Mouse (Mus musculus): Measurements from ENCODE around the gene Plpp4. TPM values are rescaled to one million over a fixed set of nuclear protein-coding genes. Genes with fewer than 3 reads are reported as not detected.
A peak's percentile ranks its signal among the peaks of the same experiment; 100 is the strongest.

Gene Plpp4
- polyA plus RNA-seq, 1 experiment from 2014 or later: not detected

GRCm38 (mm10) chr7:129281966-129282365, 25.1 kb downstream of the Plpp4 start:
- Histone ChIP-seq H3K9ac (replicated peaks) (no peak overlapping the region), H3K27ac (ENCODE audit: low read depth) (no peak overlapping the region), H3K4me1 (ENCODE audit: insufficient read depth) (no peaks in the 10 kb centered on the region), H3K4me2 (ENCODE audit: low read depth, low read length) (no peak overlapping the region), H3K9me3 (ENCODE audit: low read length) (no peaks in the 10 kb centered on the region), H3K36me3 (replicated peaks; ENCODE audit: insufficient read depth, low read length) (no peaks in the 10 kb centered on the region), H3K27me3 (ENCODE audit: insufficient read depth, low read length) (no peaks in the 10 kb centered on the region), H3K4me3 (ENCODE audit: low read depth, low read length) (no peak overlapping the region)
- no peak for ATAC-seq
- TF ChIP-seq CTCF (IDR thresholded peaks at IDR 0.05; ENCODE audit: low read depth) (no peak), EP300 (IDR thresholded peaks at IDR 0.05; ENCODE audit: low read depth) (no peak)
- no peak for DNase-seq
- WGBS (ENCODE audit: insufficient replicate concordance): 73% methylated on average over 4 of the region's 4 CpGs

GRCm38 (mm10) chr7:129285186-129285868, 28.5 kb downstream of the Plpp4 start:
- Histone ChIP-seq H3K9ac (replicated peaks) (no peak overlapping the region), H3K27ac (ENCODE audit: low read depth) (no peak overlapping the region), H3K4me2 (ENCODE audit: low read depth, low read length) (no peak overlapping the region), H3K36me3 (replicated peaks; ENCODE audit: insufficient read depth, low read length) (no peaks in the 10 kb centered on the region), H3K4me1 (ENCODE audit: insufficient read depth) (no peaks in the 10 kb centered on the region), H3K27me3 (ENCODE audit: insufficient read depth, low read length) (no peaks in the 10 kb centered on the region), H3K4me3 (ENCODE audit: low read depth, low read length) (no peak overlapping the region), H3K9me3 (ENCODE audit: low read length) (no peaks in the 10 kb centered on the region)
- TF ChIP-seq EP300 (IDR thresholded peaks at IDR 0.05; ENCODE audit: low read depth) (no peak), CTCF (IDR thresholded peaks at IDR 0.05; ENCODE audit: low read depth) (no peak)
- WGBS (ENCODE audit: insufficient replicate concordance): 49% methylated on average over 7 of the region's 7 CpGs
- DNase-seq (no peak), ATAC-seq (no peak)

- H3K9me3 ChIP-seq (ENCODE audit: low read length): no peaks in the 10 kb centered on the region
- H3K4me3 ChIP-seq (ENCODE audit: low read depth, low read length): no peak overlapping the region
- DNase-seq: no peak
- no peaks in the 10 kb centered on the region for H3K4me1 ChIP-seq (ENCODE audit: insufficient read depth)
- no peak overlapping the region for H3K27ac ChIP-seq (ENCODE audit: low read depth)
- H3K36me3 ChIP-seq (replicated peaks; ENCODE audit: insufficient read depth, low read length): no peaks in the 10 kb centered on the region
- no peaks in the 10 kb centered on the region for H3K27me3 ChIP-seq (ENCODE audit: insufficient read depth, low read length)
- 72% methylated on average over 1 of the region's 1 CpGs for WGBS (ENCODE audit: insufficient replicate concordance)
- no peak overlapping the region for H3K4me2 ChIP-seq (ENCODE audit: low read depth, low read length)
- H3K9ac ChIP-seq (replicated peaks): no peak overlapping the region
- no peak for ATAC-seq
- TF ChIP-seq EP300 (IDR thresholded peaks at IDR 0.05; ENCODE audit: low read depth) (no peak), CTCF (IDR thresholded peaks at IDR 0.05; ENCODE audit: low read depth) (peak; percentile 37; the same call in 1 of the 2 replicates)
Measured at GRCm38 (mm10) chr7:129293211-129293610, 36.4 kb downstream of the Plpp4 start.

DNA sequence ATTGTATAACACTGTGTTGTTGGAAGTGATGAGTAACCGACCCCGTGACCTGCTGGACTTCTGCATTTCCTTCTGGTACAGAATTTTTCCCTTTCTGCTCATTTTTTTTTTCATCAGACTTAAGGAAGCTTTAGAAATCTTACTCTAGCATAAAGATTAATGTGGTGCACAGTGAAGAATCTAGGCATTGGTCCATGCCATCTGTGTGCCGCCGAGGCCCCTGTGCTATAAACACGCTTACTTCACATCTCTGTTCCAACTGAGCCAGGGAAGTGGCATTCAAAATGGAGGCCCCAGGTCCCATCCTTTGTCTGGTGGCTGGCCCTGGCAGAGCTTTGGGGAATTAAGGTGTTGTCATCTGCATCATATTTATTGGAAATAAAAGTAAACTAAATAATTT, 44.8 kb downstream of the Plpp4 start:
- Histone ChIP-seq H3K9me3 (ENCODE audit: low read length) (no peaks in the 10 kb centered on the region), H3K27me3 (ENCODE audit: insufficient read depth, low read length) (no peaks in the 10 kb centered on the region), H3K4me2 (ENCODE audit: low read depth, low read length) (no peak overlapping the region), H3K4me1 (ENCODE audit: insufficient read depth) (no peaks in the 10 kb centered on the region), H3K4me3 (ENCODE audit: low read depth, low read length) (no peak overlapping the region), H3K27ac (ENCODE audit: low read depth) (no peak overlapping the region), H3K9ac (replicated peaks) (no peak overlapping the region), H3K36me3 (replicated peaks; ENCODE audit: insufficient read depth, low read length) (no peaks in the 10 kb centered on the region)
- TF ChIP-seq EP300 (IDR thresholded peaks at IDR 0.05; ENCODE audit: low read depth): no peak
- no peak for TF ChIP-seq CTCF (IDR thresholded peaks at IDR 0.05; ENCODE audit: low read depth)
- DNase-seq (no peak), ATAC-seq (no peak)
- WGBS (ENCODE audit: insufficient replicate concordance): 87% methylated on average over 5 of the region's 5 CpGs

GRCm38 (mm10) chr7:129303356-129303755, 46.5 kb downstream of the Plpp4 start:
- TF ChIP-seq CTCF (IDR thresholded peaks at IDR 0.05; ENCODE audit: low read depth) (no peak), EP300 (IDR thresholded peaks at IDR 0.05; ENCODE audit: low read depth) (no peak)
- Histone ChIP-seq H3K4me3 (ENCODE audit: low read depth, low read length) (no peak overlapping the region), H3K9ac (replicated peaks) (no peak overlapping the region), H3K27me3 (ENCODE audit: insufficient read depth, low read length) (no peaks in the 10 kb centered on the region), H3K4me1 (ENCODE audit: insufficient read depth) (no peaks in the 10 kb centered on the region), H3K4me2 (ENCODE audit: low read depth, low read length) (no peak overlapping the region), H3K27ac (ENCODE audit: low read depth) (no peak overlapping the region), H3K9me3 (ENCODE audit: low read length) (no peaks in the 10 kb centered on the region), H3K36me3 (replicated peaks; ENCODE audit: insufficient read depth, low read length) (no peaks in the 10 kb centered on the region)
- WGBS (ENCODE audit: insufficient replicate concordance): 61% methylated on average over 4 of the region's 4 CpGs
- no peak for DNase-seq
- ATAC-seq: no peak

GRCm38 (mm10) chr7:129307042-129307825, 50.4 kb downstream of the Plpp4 start:
- Histone ChIP-seq H3K4me2 (ENCODE audit: low read depth, low read length) (no peak overlapping the region), H3K9ac (replicated peaks) (no peak overlapping the region), H3K27ac (ENCODE audit: low read depth) (no peak overlapping the region), H3K36me3 (replicated peaks; ENCODE audit: insufficient read depth, low read length) (no peaks in the 10 kb centered on the region), H3K4me1 (ENCODE audit: insufficient read depth) (no peaks in the 10 kb centered on the region), H3K9me3 (ENCODE audit: low read length) (no peaks in the 10 kb centered on the region), H3K27me3 (ENCODE audit: insufficient read depth, low read length) (no peaks in the 10 kb centered on the region), H3K4me3 (ENCODE audit: low read depth, low read length) (no peak overlapping the region)
- ATAC-seq (no peak), DNase-seq (peak; percentile 16)
- WGBS (ENCODE audit: insufficient replicate concordance): 29% methylated on average over 13 of the region's 13 CpGs
- TF ChIP-seq EP300 (IDR thresholded peaks at IDR 0.05; ENCODE audit: low read depth) (no peak), CTCF (IDR thresholded peaks at IDR 0.05; ENCODE audit: low read depth) (peak; percentile 61)
